Mouse (Mus musculus) T-cell, adult 2 months (primary cell): ENCODE results near the gene 4930555G01Rik.
"Not testable (repeated sequence)": the region's sequence is repeated elsewhere in the genome, so short reads cannot be mapped to it uniquely, and the experiment has no call there.

Experiments used
- DNase-seq: peaks from one replicate; pipeline ENCODE4 v3.0.0; 2022; ENCODE audit warnings: low spot score

Gene 4930555G01Rik

GRCm38 (mm10) chr14:5050329-5050728 lies at the start of gene 4930555G01Rik:
TSS of gene 4930555G01Rik (plus strand) at chr14:5050629.
- not testable (repeated sequence) for DNase-seq

- not testable (repeated sequence) for DNase-seq
These were observed 34.8 kb upstream of the 4930555G01Rik start, which contains the start of gene Gm3298 for GRCm38 (mm10) chr14:5015591-5015990. TSS of gene Gm3298 (plus strand) at chr14:5015891.

- DNase-seq: not testable (repeated sequence)
These were observed 20.4 kb downstream of the 4930555G01Rik start, which contains the start of gene Gm8281 for GRCm38 (mm10) chr14:5070611-5071490. TSS of gene Gm8281 (plus strand) at chr14:5071040.
